Mouse (Mus musculus) neural tube, embryonic 15.5 days (tissue): ENCODE data around the gene Lax1. TPM values are rescaled to one million over a fixed set of nuclear protein-coding genes. Genes with fewer than 3 reads are reported as not detected.

Experiments
- ATAC-seq: fragments of 200-750 bp; cut with Nextera tagmentation; 2 replicates; pipeline ENCODE4 v1.8.0; 2017; ENCODE audit warnings: mild to moderate bottlenecking, moderate TSS enrichment, moderate library complexity; ENCODE audit not compliant: low FRiP score
- H3K27ac ChIP-seq: fragments of 300-500 bp; sonication (generic); replicated peaks from 2 replicates; pipeline ENCODE4 v1.5.1; 2015; ENCODE audit warnings: mild to moderate bottlenecking, inconsistent platforms
- H3K27me3 ChIP-seq: fragments of 300-500 bp; sonication (generic); replicated peaks from 2 replicates; pipeline ENCODE4 v1.6.1; 2015; ENCODE audit warnings: inconsistent platforms
- H3K36me3 ChIP-seq: fragments of 300-500 bp; sonication (generic); 2 replicates; pipeline ENCODE4 v1.6.1; 2015; ENCODE audit warnings: inconsistent platforms
- H3K4me1 ChIP-seq: fragments of 300-500 bp; sonication (generic); 2 replicates; pipeline ENCODE4 v1.6.1; 2015; ENCODE audit warnings: inconsistent platforms
- H3K4me2 ChIP-seq: fragments of 300-500 bp; sonication (generic); 2 replicates; pipeline ENCODE4 v1.6.1; 2015; ENCODE audit warnings: inconsistent platforms, mild to moderate bottlenecking, moderate library complexity
- H3K4me3 ChIP-seq: fragments of 300-500 bp; sonication (generic); replicated peaks from 2 replicates; pipeline ENCODE4 v1.5.1; 2015; ENCODE audit warnings: mild to moderate bottlenecking, inconsistent platforms
- H3K9ac ChIP-seq: fragments of 300-500 bp; sonication (generic); replicated peaks from 2 replicates; pipeline ENCODE4 v1.6.1; 2015; ENCODE audit warnings: mild to moderate bottlenecking, inconsistent platforms
- H3K9me3 ChIP-seq: fragments of 300-500 bp; sonication (generic); replicated peaks from 2 replicates; pipeline ENCODE4 v1.6.1; 2016; ENCODE audit warnings: inconsistent platforms
- WGBS: fragments of 180-500 bp; shearing (Covaris S2); methylation state at CpG from one replicate; pipeline ENCODE4 v1.1.7; 2015; ENCODE audit warnings: mixed read lengths; 5-methylcytosine and 5-hydroxymethylcytosine counted together
- polyA plus RNA-seq: library from polyadenylated mRNA; unstranded; fragments of >200 nt; fragmentation: Nextera tagmentation; extraction: Ambion mirVana; gene quantifications from 2 replicates; pipeline ENCODE4 v1.2.1, GENCODE M21; 2015

The Lax1 gene
- 0.26 and 2.5 TPM in 2 replicates for polyA plus RNA-seq

DNA sequence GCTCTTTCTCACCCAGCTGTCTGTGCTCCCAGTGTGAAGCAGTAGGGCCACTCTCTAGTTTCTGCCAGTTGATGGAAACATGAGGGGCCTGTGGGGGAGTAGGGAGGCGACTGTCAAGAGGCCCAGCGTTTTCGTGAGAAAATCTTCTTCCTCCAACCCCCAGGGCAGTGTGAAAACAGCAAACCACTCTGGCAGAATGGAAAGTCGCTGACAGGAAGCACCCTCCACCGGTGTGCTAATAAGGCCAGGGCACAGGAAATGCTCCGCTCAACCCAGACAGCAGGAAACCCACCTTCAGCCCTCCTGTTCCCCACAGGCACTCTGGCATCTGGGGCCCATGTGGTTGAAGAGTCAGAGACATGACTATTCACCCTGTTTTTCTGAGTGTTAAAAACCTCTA lies at the start of gene Lax1:
Gene Lax1 (minus strand): TSS at position 212 of the 400 bp plus-strand sequence.
- no peaks in the 10 kb centered on the region for H3K9me3 ChIP-seq
- WGBS, result 53% methylated on average over 6 of the region's 6 CpGs
- H3K9ac ChIP-seq, result no peak within 1 kb of the TSS
- H3K4me3 ChIP-seq, result no peak within 1 kb of the TSS
- no peak for ATAC-seq
- H3K27me3 ChIP-seq, result no peaks in the 10 kb centered on the region
- no peaks in the 10 kb centered on the region for H3K4me1 ChIP-seq
- H3K36me3 ChIP-seq, result no peaks in the 10 kb centered on the region
- no peak within 1 kb of the TSS for H3K27ac ChIP-seq
- no peak within 1 kb of the TSS for H3K4me2 ChIP-seq

DNA sequence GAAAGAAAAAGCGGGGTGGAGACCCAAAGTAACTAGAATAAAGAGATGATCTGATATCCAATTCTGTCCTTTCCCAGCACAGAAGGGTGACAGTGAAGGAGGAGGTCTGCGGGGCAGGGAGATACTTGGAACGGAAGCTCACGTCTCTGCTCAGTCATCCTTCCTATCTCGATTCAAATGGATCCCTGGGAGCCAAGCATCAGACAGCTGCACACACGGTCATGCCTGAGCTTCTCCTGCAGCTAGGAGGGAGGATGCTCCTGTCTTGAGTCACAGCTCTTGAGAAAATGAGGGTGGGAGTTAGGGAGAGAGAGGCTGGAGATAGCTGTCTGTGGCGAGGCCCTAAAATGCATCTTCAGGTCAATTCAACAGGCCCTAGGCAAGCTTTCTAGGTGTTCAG lies 46.8 kb upstream of the Lax1 start:
- Histone ChIP-seq H3K4me2 (no peak overlapping the region), H3K27ac (0 out of 2 replicates have a peak overlapping the region, but pooled peaks have one; percentile 18), H3K36me3 (peaks cover 6% of the 10 kb centered on the region; the same call in 1 of the 2 replicates), H3K4me1 (peaks cover 26% of the 10 kb centered on the region), H3K27me3 (no peaks in the 10 kb centered on the region), H3K9me3 (no peaks in the 10 kb centered on the region), H3K9ac (no peak overlapping the region), H3K4me3 (no peak overlapping the region)
- ATAC-seq, result peak; percentile 73; the same call in 1 of the 2 replicates
- 57% methylated on average over 7 of the region's 7 CpGs for WGBS

DNA sequence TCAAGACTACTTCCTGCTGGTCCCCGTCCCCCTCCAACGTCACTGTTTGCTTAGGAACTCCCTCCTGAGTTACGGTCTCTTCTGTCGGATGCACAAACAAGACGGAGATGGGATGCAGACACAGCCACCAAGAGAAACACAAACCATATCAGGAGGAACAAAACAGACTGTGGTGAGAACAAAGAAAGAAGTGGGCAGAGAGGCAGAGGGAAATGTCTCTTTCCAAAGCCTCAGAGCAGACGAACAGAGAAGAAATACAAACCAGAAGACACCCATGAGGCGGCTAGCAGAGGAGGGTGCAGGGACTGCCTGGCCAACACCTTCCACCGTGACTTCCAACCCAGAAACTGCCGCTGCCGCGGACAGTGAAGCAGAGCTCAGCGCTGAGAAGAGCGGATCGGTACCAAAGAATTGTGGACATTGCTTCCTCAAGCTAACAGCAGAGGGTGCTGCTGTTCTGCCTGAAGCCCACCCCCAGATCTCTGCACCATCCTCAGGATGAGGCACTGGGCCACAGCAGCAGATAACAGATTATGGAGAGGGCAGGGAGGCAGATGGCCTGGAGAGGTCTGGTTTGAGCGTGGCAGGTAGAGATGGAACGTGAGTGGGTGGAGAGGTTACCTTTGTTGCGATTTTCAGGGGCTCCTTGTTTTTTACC lies 46.2 kb upstream of the Lax1 start:
- H3K4me3 ChIP-seq, result peak overlapping the region; percentile 46
- ATAC-seq, result peak; percentile 94
- peak overlapping the region; percentile 62 for H3K27ac ChIP-seq
- peaks cover 10% of the 10 kb centered on the region; the same call in 1 of the 2 replicates for H3K36me3 ChIP-seq
- peak overlapping the region; percentile 66 for H3K9ac ChIP-seq
- no peaks in the 10 kb centered on the region for H3K9me3 ChIP-seq
- WGBS, result 8% methylated on average over 17 of the region's 17 CpGs
- H3K4me1 ChIP-seq, result peaks cover 23% of the 10 kb centered on the region
- no peaks in the 10 kb centered on the region for H3K27me3 ChIP-seq
- H3K4me2 ChIP-seq, result peak overlapping the region; percentile 57

DNA sequence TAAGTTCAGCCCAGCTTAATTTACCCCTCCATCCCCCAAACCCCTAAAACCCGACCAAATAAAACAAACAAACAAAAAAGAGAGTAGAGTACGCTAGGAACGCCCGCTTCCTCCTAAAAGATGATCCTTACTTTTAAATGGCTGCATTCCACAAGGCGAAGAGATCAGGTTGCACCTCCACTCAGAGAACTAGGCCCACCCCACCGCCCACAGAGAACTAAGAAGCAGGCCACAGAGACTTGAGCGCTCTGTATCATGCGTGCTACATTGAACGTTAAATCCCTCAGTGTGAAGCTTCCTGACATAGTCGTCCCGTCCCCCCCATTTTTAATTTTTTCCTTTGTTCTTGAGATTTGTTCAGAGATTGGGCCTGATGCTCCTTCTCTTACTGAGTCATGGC lies 42.9 kb upstream of the Lax1 start:
- Histone ChIP-seq H3K27me3 (no peaks in the 10 kb centered on the region), H3K4me3 (no peak overlapping the region), H3K27ac (no peak overlapping the region), H3K4me1 (peaks cover 23% of the 10 kb centered on the region), H3K4me2 (no peak overlapping the region), H3K36me3 (peaks cover 35% of the 10 kb centered on the region), H3K9ac (no peak overlapping the region), H3K9me3 (no peaks in the 10 kb centered on the region)
- 64% methylated on average over 11 of the region's 11 CpGs for WGBS
- ATAC-seq, result no peak

DNA sequence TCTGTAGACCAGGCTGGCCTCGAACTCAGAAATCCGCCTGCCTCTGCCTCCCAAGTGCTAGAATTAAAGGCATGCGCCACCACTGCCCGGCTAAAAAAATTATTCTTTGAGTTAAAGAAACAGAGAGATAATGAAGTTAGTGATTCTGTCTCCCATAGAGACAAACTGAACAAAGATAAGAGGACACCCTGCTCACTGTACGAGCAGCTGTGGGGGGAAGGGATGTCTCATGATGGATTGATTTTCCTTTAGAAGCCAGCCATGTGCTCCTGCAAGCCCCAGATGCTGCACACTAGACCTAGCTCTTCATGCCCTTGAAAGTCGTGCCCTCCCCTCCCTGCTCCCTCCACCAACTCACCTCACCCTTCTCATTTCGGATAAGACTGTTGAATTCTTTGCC lies 38.4 kb upstream of the Lax1 start:
- Histone ChIP-seq H3K27me3 (no peaks in the 10 kb centered on the region), H3K27ac (no peak overlapping the region), H3K4me1 (no peaks in the 10 kb centered on the region), H3K36me3 (peaks cover 48% of the 10 kb centered on the region), H3K9me3 (no peaks in the 10 kb centered on the region), H3K4me2 (no peak overlapping the region), H3K9ac (no peak overlapping the region), H3K4me3 (no peak overlapping the region)
- ATAC-seq, result no peak
- 77% methylated on average over 7 of the region's 7 CpGs for WGBS

DNA sequence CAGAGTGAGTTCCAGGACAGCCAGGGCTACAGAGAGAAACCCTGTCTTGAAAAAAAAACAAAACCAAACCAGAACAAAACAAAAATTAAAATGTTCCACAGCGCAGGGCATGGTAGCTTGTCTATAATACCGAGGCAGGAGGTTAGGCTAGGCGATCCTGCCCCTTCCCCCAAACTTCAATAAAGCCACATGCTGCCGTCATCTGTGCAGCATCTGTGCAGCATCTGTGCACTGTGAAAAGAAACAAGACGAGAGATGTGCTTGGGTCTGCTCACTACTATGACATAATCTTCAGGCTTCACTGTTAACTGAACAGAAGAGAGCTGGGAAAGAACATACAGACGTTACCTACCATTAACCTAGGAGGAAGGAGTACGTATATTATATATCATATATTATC lies 30.4 kb upstream of the Lax1 start:
- H3K4me1 ChIP-seq, result no peaks in the 10 kb centered on the region
- ATAC-seq, result no peak
- no peaks in the 10 kb centered on the region for H3K27me3 ChIP-seq
- H3K27ac ChIP-seq, result no peak overlapping the region
- H3K4me3 ChIP-seq, result no peak overlapping the region
- H3K9me3 ChIP-seq, result no peaks in the 10 kb centered on the region
- 75% methylated on average over 7 of the region's 7 CpGs for WGBS
- no peak overlapping the region for H3K4me2 ChIP-seq
- H3K9ac ChIP-seq, result no peak overlapping the region
- peaks cover 12% of the 10 kb centered on the region; the same call in 1 of the 2 replicates for H3K36me3 ChIP-seq

DNA sequence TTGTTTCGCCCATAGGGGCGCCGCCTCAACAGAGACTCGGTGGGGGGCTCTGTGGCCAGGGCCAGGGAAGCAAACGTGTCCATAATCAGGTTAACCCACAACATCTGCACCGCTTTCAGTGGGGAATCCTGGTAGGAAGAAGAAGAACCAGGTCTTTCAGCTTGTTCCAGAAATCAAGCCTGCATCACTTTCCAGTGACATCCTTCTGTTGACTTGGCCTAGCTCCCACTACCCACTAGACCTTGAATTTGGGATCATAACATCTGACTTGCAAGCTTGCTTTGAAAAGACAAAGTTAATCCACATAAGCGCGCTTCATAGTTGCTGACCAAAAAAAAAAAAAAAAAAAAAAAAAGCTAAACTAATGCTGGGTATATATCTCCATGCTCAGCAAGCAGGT lies 28.9 kb upstream of the Lax1 start:
- no peaks in the 10 kb centered on the region for H3K9me3 ChIP-seq
- peaks cover 10% of the 10 kb centered on the region; the same call in 1 of the 2 replicates for H3K36me3 ChIP-seq
- no peaks in the 10 kb centered on the region for H3K27me3 ChIP-seq
- whole genome bisulfite sequencing, result 91% methylated on average over 8 of the region's 8 CpGs
- ATAC-seq, result no peak
- H3K4me1 ChIP-seq, result no peaks in the 10 kb centered on the region
- no peak overlapping the region for H3K27ac ChIP-seq
- H3K4me2 ChIP-seq, result no peak overlapping the region
- no peak overlapping the region for H3K9ac ChIP-seq
- H3K4me3 ChIP-seq, result no peak overlapping the region

DNA sequence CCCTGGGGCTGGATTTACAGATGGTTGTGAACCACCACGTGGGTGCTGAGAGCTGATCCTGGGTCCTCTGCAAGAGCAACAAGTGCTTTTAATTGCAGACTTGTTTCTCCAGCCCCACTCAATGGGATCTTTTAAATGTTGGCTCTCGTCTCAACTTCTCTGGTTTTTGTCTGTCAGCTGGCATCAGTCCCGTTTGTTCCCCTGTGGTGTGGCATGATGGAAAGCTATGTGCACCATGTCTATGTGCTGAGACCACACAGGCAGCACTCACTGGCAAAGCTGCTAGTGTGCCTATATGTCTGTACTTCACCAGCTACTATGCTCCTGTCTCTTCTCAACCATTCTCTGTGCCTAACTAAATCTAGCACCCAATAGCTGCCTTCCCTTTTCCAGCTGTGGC lies 28.4 kb upstream of the Lax1 start:
- Histone ChIP-seq H3K27ac (no peak overlapping the region), H3K4me1 (no peaks in the 10 kb centered on the region), H3K9me3 (no peaks in the 10 kb centered on the region), H3K4me3 (no peak overlapping the region), H3K4me2 (no peak overlapping the region), H3K9ac (no peak overlapping the region), H3K36me3 (peaks cover 10% of the 10 kb centered on the region; the same call in 1 of the 2 replicates), H3K27me3 (no peaks in the 10 kb centered on the region)
- WGBS, result 70% methylated on average over 3 of the region's 3 CpGs
- no peak for ATAC-seq

DNA sequence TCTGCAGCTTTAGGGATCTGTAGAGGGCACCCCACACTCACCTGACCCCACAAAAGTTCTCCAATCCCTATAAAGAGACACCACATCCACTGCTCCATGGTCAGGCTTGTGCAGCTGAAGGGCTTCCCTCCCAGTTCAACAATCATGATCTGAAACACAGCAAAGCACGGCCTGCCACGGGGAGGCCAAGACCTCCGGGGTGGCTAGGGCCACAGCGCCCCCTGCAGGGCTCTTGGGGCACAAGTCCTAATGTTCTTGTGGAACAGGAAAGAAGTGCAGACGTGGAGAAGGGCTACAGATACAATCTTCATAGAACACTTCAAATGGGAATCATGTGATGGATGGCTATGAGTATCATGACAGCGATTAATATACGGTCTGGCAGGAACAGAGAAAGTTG lies 26.6 kb upstream of the Lax1 start:
- Histone ChIP-seq H3K9ac (no peak overlapping the region), H3K9me3 (no peaks in the 10 kb centered on the region), H3K27ac (no peak overlapping the region), H3K4me3 (no peak overlapping the region), H3K27me3 (no peaks in the 10 kb centered on the region), H3K36me3 (peaks cover 10% of the 10 kb centered on the region; the same call in 1 of the 2 replicates), H3K4me2 (no peak overlapping the region), H3K4me1 (no peaks in the 10 kb centered on the region; the same call in 1 of the 2 replicates)
- ATAC-seq, result no peak
- 20% methylated on average over 7 of the region's 7 CpGs for WGBS

DNA sequence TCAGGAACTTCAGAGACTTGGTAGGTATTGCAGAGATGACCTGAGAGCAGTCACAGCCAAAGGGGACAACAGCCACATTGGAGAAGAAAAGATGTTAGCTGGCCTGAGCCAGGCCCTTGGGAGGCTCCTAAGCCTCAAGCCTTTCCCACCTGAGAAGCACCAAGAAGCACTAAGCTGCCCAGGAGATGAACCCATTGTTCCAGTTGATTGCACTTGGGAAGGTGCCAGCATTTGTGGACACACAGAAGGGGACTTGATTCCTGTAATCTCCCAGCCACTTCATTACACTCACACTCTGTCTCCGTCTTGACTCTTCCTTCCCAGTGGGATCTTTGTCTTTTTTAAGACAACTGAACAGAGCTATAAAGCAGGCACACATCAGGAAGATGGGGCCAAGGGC lies 25.3 kb upstream of the Lax1 start:
- H3K27me3 ChIP-seq, result no peaks in the 10 kb centered on the region
- no peak overlapping the region for H3K4me2 ChIP-seq
- no peak for ATAC-seq
- H3K36me3 ChIP-seq, result peaks cover 10% of the 10 kb centered on the region; the same call in 1 of the 2 replicates
- no peak overlapping the region for H3K9ac ChIP-seq
- 58% methylated on average over 1 of the region's 1 CpGs for WGBS
- no peak overlapping the region for H3K4me3 ChIP-seq
- H3K4me1 ChIP-seq, result no peaks in the 10 kb centered on the region; the same call in 1 of the 2 replicates
- no peaks in the 10 kb centered on the region for H3K9me3 ChIP-seq
- no peak overlapping the region for H3K27ac ChIP-seq

DNA sequence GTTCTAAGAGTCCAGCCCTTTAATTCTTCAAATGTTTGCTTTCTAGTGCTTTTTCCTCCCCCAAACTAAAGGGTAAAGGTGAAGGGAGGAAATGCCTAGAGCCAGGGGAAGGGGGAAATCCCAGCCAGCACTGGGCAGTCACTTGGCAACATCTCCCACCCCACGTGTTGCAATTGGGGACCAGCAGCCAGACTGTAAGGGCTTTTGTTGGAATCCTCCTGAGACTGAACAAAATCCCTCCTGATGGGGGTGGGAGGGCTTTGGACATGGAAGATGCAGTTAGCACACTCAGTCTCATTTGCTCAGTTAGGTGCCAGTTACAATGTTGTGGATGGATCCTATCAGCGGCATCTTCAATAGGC lies 23.1 kb upstream of the Lax1 start:
- no peak for ATAC-seq

DNA sequence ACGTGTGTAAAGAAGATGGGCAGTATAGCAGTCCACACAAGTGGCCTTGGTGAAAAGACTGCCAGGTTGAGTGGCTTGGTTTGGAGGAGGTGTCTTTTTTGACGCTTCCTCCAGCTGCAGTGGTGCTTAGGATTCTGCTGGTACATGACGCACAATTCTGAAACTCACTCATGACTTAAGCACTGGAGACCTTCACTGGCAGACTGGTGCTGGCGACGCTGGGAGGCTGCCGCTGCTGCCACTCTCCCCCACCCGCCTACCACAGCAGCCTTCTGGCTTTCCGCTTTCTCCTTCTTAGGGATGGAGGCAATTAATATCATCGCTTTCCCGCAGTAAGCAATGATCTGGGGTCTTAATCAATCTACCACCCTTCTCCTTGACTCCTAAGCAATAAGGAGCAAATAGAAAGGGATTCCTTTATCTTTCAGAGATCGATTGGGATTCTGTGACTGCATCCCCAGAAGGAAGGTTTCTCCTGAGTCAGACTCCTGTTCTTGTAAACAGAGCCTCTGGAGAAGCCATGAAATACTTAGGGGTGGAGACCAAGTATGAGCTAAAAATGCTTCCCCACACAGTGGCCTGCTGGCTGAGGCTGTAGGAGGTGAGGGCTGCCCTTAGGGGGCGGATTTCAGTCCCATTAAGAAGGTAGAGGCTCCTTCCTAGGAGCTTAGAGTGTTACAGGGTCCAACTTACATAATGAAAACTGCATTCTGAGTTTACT lies 22.5 kb upstream of the Lax1 start:
- Histone ChIP-seq H3K4me2 (no peak overlapping the region), H3K4me3 (no peak overlapping the region), H3K9me3 (no peaks in the 10 kb centered on the region), H3K9ac (no peak overlapping the region), H3K4me1 (no peaks in the 10 kb centered on the region; the same call in 1 of the 2 replicates), H3K27ac (0 out of 2 replicates have a peak overlapping the region, but pooled peaks have one; percentile 18), H3K36me3 (peaks cover 7% of the 10 kb centered on the region; the same call in 1 of the 2 replicates), H3K27me3 (no peaks in the 10 kb centered on the region)
- ATAC-seq, result no peak
- 66% methylated on average over 12 of the region's 12 CpGs for WGBS

More for the DNA sequence above, 23.1 kb upstream of the Lax1 start:
- H3K4me2 ChIP-seq, result no peak overlapping the region
- no peak overlapping the region for H3K27ac ChIP-seq
- 37% methylated on average over 2 of the region's 2 CpGs for WGBS
- no peaks in the 10 kb centered on the region for H3K9me3 ChIP-seq
- no peaks in the 10 kb centered on the region; the same call in 1 of the 2 replicates for H3K4me1 ChIP-seq
- H3K9ac ChIP-seq, result no peak overlapping the region
- H3K27me3 ChIP-seq, result no peaks in the 10 kb centered on the region
- H3K4me3 ChIP-seq, result no peak overlapping the region
- peaks cover 10% of the 10 kb centered on the region; the same call in 1 of the 2 replicates for H3K36me3 ChIP-seq
